Mouse (Mus musculus): ENCODE results near the gene Efcab12. TPM values are rescaled to one million over a fixed set of nuclear protein-coding genes. Genes with fewer than 3 reads are reported as not detected.
"Not testable (repeated sequence)": the region's sequence is repeated elsewhere in the genome, so short reads cannot be mapped to it uniquely, and the experiment has no call there.

Gene Efcab12
- polyA plus RNA-seq, 1 experiment from 2014 or later = 2.1 TPM

- Histone ChIP-seq H3K4me1 (replicated peaks; ENCODE audit: control insufficient read depth, insufficient read depth, low read length) (no peaks in the 10 kb centered on the region), H3K27ac (ENCODE audit: low read depth, low read length) (no peak overlapping the region), H3K9me3 (ENCODE audit: control insufficient read depth, low read length) (no peaks in the 10 kb centered on the region), H3K4me3 (ENCODE audit: low read depth, low read length) (no peak overlapping the region), H3K36me3 (ENCODE audit: control insufficient read depth, insufficient read depth, low read length) (no peaks in the 10 kb centered on the region), H3K27me3 (ENCODE audit: control insufficient read depth, insufficient read depth, low read length) (no peaks in the 10 kb centered on the region), H3K9ac (ENCODE audit: low read depth, low read length) (no peak overlapping the region), H3K4me2 (replicated peaks; ENCODE audit: low read depth, low read length) (no peak overlapping the region)
- DNase-seq (ENCODE audit: low spot score) (no peak), ATAC-seq (ENCODE audit: low FRiP score) (no peak)
- 85% methylated on average over 6 of the region's 6 CpGs for WGBS
These were observed 7.2 kb downstream of the Efcab12 start for GRCm38 (mm10) chr6:115830779-115831601.

- not testable (repeated sequence) for H3K4me3 ChIP-seq (ENCODE audit: low read depth, low read length); H3K27ac ChIP-seq (ENCODE audit: low read depth, low read length)
- WGBS = 1% methylated on average over 4 of the region's 11 CpGs
These were observed 14.3 kb downstream of the Efcab12 start for GRCm38 (mm10) chr6:115823850-115824464.

GRCm38 (mm10) chr6:115821216-115821993 is 16.8 kb downstream of the Efcab12 start:
- Histone ChIP-seq H3K4me3 (ENCODE audit: low read depth, low read length) (no peak overlapping the region), H3K36me3 (ENCODE audit: control insufficient read depth, insufficient read depth, low read length) (no peaks in the 10 kb centered on the region), H3K27ac (ENCODE audit: low read depth, low read length) (no peak overlapping the region), H3K9ac (ENCODE audit: low read depth, low read length) (no peak overlapping the region), H3K27me3 (ENCODE audit: control insufficient read depth, insufficient read depth, low read length) (no peaks in the 10 kb centered on the region), H3K4me2 (replicated peaks; ENCODE audit: low read depth, low read length) (no peak overlapping the region), H3K4me1 (replicated peaks; ENCODE audit: control insufficient read depth, insufficient read depth, low read length) (no peaks in the 10 kb centered on the region), H3K9me3 (ENCODE audit: control insufficient read depth, low read length) (no peaks in the 10 kb centered on the region)
- DNase-seq (ENCODE audit: low spot score) (no peak), ATAC-seq (ENCODE audit: low FRiP score) (no peak)
- WGBS = 89% methylated on average over 8 of the region's 8 CpGs

More at GRCm38 (mm10) chr6:115823850-115824464, 14.3 kb downstream of the Efcab12 start:
- ATAC-seq (ENCODE audit: low FRiP score) (peak; percentile 92), DNase-seq (ENCODE audit: low spot score) (peak; percentile 85)
- not testable (repeated sequence) for H3K9ac ChIP-seq (ENCODE audit: low read depth, low read length); H3K4me1 ChIP-seq (replicated peaks; ENCODE audit: control insufficient read depth, insufficient read depth, low read length); H3K4me2 ChIP-seq (replicated peaks; ENCODE audit: low read depth, low read length); H3K9me3 ChIP-seq (ENCODE audit: control insufficient read depth, low read length); H3K27me3 ChIP-seq (ENCODE audit: control insufficient read depth, insufficient read depth, low read length); H3K36me3 ChIP-seq (ENCODE audit: control insufficient read depth, insufficient read depth, low read length)

- no peak for ATAC-seq (ENCODE audit: low FRiP score)
- no peak overlapping the region for H3K4me3 ChIP-seq (ENCODE audit: low read depth, low read length)
- no peaks in the 10 kb centered on the region for H3K27me3 ChIP-seq (ENCODE audit: control insufficient read depth, insufficient read depth, low read length)
- no peaks in the 10 kb centered on the region for H3K4me1 ChIP-seq (replicated peaks; ENCODE audit: control insufficient read depth, insufficient read depth, low read length)
- H3K9me3 ChIP-seq (ENCODE audit: control insufficient read depth, low read length) = no peaks in the 10 kb centered on the region
- H3K27ac ChIP-seq (ENCODE audit: low read depth, low read length) = no peak overlapping the region
- H3K36me3 ChIP-seq (ENCODE audit: control insufficient read depth, insufficient read depth, low read length) = no peaks in the 10 kb centered on the region
- no peak for DNase-seq (ENCODE audit: low spot score)
- H3K4me2 ChIP-seq (replicated peaks; ENCODE audit: low read depth, low read length) = no peak overlapping the region
- WGBS = 70% methylated on average over 2 of the region's 2 CpGs
- no peak overlapping the region for H3K9ac ChIP-seq (ENCODE audit: low read depth, low read length)
These were observed 20.1 kb downstream of the Efcab12 start for GRCm38 (mm10) chr6:115818129-115818528.

GRCm38 (mm10) chr6:115815041-115815440 is 23.2 kb downstream of the Efcab12 start:
- ATAC-seq (ENCODE audit: low FRiP score) (no peak), DNase-seq (ENCODE audit: low spot score) (no peak)
- H3K4me3 ChIP-seq (ENCODE audit: low read depth, low read length) = no peak overlapping the region
- no peaks in the 10 kb centered on the region for H3K9me3 ChIP-seq (ENCODE audit: control insufficient read depth, low read length)
- no peak overlapping the region for H3K27ac ChIP-seq (ENCODE audit: low read depth, low read length)
- no peaks in the 10 kb centered on the region for H3K4me1 ChIP-seq (replicated peaks; ENCODE audit: control insufficient read depth, insufficient read depth, low read length)
- no peaks in the 10 kb centered on the region for H3K27me3 ChIP-seq (ENCODE audit: control insufficient read depth, insufficient read depth, low read length)
- WGBS = 77% methylated on average over 4 of the region's 4 CpGs
- no peak overlapping the region for H3K4me2 ChIP-seq (replicated peaks; ENCODE audit: low read depth, low read length)
- H3K36me3 ChIP-seq (ENCODE audit: control insufficient read depth, insufficient read depth, low read length) = no peaks in the 10 kb centered on the region
- H3K9ac ChIP-seq (ENCODE audit: low read depth, low read length) = no peak overlapping the region

- no peak overlapping the region for H3K4me2 ChIP-seq (replicated peaks; ENCODE audit: low read depth, low read length)
- H3K4me1 ChIP-seq (replicated peaks; ENCODE audit: control insufficient read depth, insufficient read depth, low read length) = no peaks in the 10 kb centered on the region
- 0 out of 2 replicates have a peak, but pooled peaks have one; percentile 18 for ATAC-seq (ENCODE audit: low FRiP score)
- no peak overlapping the region for H3K27ac ChIP-seq (ENCODE audit: low read depth, low read length)
- DNase-seq (ENCODE audit: low spot score) = peak; percentile 64
- no peaks in the 10 kb centered on the region for H3K9me3 ChIP-seq (ENCODE audit: control insufficient read depth, low read length)
- H3K36me3 ChIP-seq (ENCODE audit: control insufficient read depth, insufficient read depth, low read length) = no peaks in the 10 kb centered on the region
- H3K4me3 ChIP-seq (ENCODE audit: low read depth, low read length) = no peak overlapping the region
- H3K9ac ChIP-seq (ENCODE audit: low read depth, low read length) = no peak overlapping the region; the same call in 1 of the 2 replicates
- H3K27me3 ChIP-seq (ENCODE audit: control insufficient read depth, insufficient read depth, low read length) = no peaks in the 10 kb centered on the region
- 31% methylated on average over 4 of the region's 4 CpGs for WGBS
These were observed 24.1 kb downstream of the Efcab12 start for GRCm38 (mm10) chr6:115814104-115814503.

GRCm38 (mm10) chr6:115811606-115812005 is 26.6 kb downstream of the Efcab12 start:
- no peak for DNase-seq (ENCODE audit: low spot score)
- Histone ChIP-seq H3K4me3 (ENCODE audit: low read depth, low read length) (no peak overlapping the region), H3K4me2 (replicated peaks; ENCODE audit: low read depth, low read length) (no peak overlapping the region), H3K27ac (ENCODE audit: low read depth, low read length) (no peak overlapping the region), H3K36me3 (ENCODE audit: control insufficient read depth, insufficient read depth, low read length) (no peaks in the 10 kb centered on the region), H3K4me1 (replicated peaks; ENCODE audit: control insufficient read depth, insufficient read depth, low read length) (no peaks in the 10 kb centered on the region; the same call in 1 of the 2 replicates), H3K27me3 (ENCODE audit: control insufficient read depth, insufficient read depth, low read length) (no peaks in the 10 kb centered on the region), H3K9me3 (ENCODE audit: control insufficient read depth, low read length) (no peaks in the 10 kb centered on the region), H3K9ac (ENCODE audit: low read depth, low read length) (no peak overlapping the region)
- 74% methylated on average over 8 of the region's 8 CpGs for WGBS
- no peak for ATAC-seq (ENCODE audit: low FRiP score)

GRCm38 (mm10) chr6:115808488-115809231 is 29.6 kb downstream of the Efcab12 start, which contains the start of gene Rpl32:
Gene Rpl32 (minus strand): TSS chr6:115808747.
- ATAC-seq (ENCODE audit: low FRiP score) (peak; percentile 82), DNase-seq (ENCODE audit: low spot score) (peak; percentile 92)
- H3K9ac ChIP-seq (ENCODE audit: low read depth, low read length) = peak within 1 kb of the TSS; percentile 100
- H3K27ac ChIP-seq (ENCODE audit: low read depth, low read length) = peak within 1 kb of the TSS; percentile 90
- peak within 1 kb of the TSS; percentile 99 for H3K4me3 ChIP-seq (ENCODE audit: low read depth, low read length)
- H3K36me3 ChIP-seq (ENCODE audit: control insufficient read depth, insufficient read depth, low read length) = 0 out of 2 replicates have a peak, but pooled peaks cover 4% of the 10 kb centered on the region
- no peaks in the 10 kb centered on the region for H3K9me3 ChIP-seq (ENCODE audit: control insufficient read depth, low read length)
- no peaks in the 10 kb centered on the region for H3K27me3 ChIP-seq (ENCODE audit: control insufficient read depth, insufficient read depth, low read length)
- 1% methylated on average over 46 of the region's 47 CpGs for WGBS
- no peaks in the 10 kb centered on the region; the same call in 1 of the 2 replicates for H3K4me1 ChIP-seq (replicated peaks; ENCODE audit: control insufficient read depth, insufficient read depth, low read length)
- H3K4me2 ChIP-seq (replicated peaks; ENCODE audit: low read depth, low read length) = peak within 1 kb of the TSS; percentile 79
